Mouse (Mus musculus) kidney, postnatal 10 days (tissue): ENCODE measurements at regions not wholly inside any gene's neighbourhood (a gene's known extent, or its start where the extent isn't known, plus 50 kb on each side); places are given as distances from the start of the nearest gene placed in this dataset.

ENCODE experiments used
- DNase-seq: peaks from one replicate; pipeline ENCODE4 v3.0.0; 2021; ENCODE audit warnings: mixed read lengths

DNA sequence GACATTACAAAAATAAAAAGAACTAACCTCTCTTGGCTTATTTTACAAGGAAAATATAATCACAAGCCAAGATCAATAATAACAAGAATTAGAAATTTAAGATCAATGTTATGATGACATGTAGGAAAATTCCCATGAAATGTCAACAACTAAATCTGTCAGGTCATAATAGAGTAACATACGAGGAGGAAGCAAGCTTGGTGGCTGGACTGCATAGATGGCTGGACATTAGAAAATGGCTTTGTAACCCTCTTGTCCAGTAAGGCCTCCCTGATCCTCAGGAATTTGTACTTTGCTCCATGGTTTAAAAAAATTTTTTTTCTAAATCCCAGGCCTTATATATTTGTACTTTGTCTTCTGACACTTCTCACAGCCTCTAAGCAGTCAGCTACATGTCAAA, 132.7 kb upstream of the Aoah start:
- DNase-seq: no peak

DNA sequence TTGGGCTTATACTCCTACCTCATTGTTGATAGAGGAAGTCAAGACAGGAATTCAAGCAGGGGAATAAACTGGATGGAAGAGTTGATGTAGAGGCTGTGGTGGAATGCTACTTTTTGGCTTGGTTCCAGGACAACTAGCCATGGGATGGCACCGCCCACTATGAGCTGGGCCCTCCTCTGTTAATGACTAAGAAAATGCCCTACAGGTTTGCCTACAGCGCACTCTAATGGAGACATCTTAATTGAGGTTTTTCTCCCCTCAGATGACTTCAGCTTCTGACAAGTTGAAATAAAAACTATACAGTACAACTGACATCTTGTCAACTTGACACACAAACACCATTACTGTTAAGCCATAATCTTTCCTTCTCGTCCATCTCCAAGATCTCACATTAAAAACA, 115.2 kb upstream of the Aoah start:
- peak; percentile 11 for DNase-seq

DNA sequence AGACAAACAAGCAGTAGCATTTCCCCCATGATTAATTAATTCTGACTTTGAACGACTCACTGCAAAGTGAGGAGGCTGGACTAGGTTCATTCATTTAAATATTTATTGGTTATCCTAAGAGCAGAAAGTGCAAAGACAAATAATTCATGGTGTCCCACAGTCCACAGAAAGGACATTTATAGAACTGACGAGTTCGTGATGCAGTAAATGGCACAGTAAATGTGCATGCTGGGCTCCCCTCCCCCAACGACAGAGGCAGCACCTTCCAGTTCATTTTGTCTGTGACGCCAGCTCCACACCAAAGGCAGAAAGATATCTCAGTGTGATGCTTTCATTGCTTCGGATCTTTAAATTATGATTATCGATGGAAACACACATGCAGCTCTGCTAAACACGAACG, 107.0 kb upstream of the Aoah start:
- no peak for DNase-seq

DNA sequence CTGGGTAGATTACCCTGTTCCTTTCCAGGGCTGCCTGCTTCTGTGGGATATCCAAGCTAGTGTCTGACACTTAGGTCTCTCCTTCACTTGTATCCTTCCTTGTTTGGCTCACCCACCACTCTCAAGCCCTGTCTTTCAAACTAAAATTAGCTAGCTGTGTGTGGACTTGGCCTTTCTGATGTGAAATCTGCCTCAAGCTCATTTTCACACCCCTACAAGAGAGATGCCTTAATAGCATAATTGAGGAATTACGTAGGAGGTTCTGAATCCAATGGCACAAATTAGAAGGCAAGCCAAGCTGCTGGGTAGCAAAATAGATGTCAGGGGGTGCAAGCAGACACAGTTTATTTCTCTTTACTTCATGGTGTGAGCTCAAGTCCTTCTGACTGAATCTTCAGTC, 106.5 kb upstream of the Aoah start:
- DNase-seq: no peak

DNA sequence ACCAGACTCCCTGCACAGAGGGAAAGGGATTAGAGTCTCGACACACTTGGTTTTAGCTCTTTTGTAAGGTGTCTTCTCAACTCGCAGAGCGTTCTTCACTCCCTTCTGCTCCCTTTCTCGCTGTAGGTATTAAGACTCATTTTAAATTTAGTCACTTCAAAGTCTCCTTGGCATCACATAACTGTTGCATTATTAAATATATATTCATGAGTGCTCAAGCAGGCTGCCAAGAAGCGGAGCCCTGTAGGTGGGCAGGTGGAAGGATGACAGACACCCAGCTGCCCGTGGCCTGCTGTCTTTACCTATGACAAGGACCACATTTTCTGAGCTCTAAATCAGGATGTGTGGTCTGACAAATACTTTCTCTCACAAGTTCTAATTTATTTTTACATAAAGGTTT, 82.4 kb upstream of the Aoah start:
- no peak for DNase-seq

DNA sequence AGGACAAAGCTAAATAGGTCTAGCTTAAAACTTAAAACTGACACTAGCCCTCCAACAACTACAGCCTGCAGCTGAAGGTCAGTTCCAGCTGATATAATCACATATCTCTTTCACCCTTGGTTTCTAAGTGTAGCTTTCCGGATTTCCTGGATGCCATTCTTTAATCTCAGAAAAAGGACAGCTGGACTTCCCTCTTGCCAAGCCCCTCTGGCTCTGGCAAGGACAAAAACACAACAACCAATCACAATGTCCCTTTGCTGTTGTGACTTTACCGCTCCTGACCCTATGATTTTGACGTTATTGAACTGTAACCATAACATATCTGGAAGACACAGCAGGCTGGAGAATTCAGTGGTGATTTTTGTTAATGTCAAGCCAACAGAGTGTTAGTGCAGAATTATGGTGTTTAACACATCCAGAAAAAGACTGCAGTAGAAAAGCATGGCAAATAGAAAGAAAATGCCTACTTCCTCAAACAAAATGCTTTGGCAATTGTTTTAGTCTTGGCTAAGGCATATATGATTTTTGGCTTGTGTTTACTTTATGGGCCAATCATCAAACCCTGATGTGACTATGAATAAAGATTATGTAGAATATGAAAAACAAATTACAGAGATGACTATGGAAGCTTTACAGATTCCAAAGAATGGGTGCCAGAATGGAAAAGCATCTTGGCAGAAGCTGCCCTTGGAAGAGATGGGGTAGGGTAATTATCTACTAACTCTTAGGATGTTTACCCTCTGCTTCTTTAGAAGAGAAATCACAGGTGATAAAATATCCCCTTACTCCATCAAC, 70.4 kb upstream of the Aoah start:
- DNase-seq: no peak

DNA sequence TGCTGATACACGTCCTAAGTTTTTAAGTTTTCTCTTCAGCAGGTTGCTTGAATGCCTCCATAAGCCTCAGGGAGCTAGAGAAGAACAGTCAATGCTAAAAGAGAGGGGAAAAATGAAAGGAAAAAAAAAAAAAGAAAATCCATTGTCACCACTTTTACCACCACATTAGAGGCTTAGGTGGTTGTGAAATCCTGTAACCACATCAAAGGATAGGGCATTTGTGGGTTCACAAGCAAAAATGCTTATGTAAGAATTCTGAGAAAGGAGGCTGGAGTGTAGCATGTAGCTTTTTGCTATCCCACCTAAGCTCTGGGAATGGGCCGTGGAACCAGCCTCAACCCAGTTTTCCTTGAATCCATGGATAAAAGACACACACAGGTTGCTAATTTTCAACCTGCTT, 69.5 kb upstream of the Aoah start:
- no peak for DNase-seq

DNA sequence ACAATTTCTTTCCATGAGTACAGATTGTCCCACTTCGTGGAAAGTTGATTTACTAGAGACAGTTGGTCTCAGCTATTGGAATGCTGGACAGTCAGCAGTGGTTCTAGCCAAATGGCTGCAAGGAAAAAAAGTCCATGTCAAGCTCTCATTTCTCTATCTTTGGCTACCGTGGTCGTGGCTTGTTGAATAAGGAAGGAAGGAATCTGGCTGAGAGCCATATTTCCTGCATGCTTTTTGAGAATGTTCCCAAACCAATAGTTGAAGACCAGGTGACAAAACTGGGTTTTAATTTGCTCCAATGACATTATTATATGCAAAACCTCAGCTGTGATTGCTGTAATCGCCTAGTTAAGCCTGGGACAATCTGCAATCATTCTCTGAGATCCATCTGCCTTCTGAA, 68.4 kb upstream of the Aoah start:
- no peak for DNase-seq

DNA sequence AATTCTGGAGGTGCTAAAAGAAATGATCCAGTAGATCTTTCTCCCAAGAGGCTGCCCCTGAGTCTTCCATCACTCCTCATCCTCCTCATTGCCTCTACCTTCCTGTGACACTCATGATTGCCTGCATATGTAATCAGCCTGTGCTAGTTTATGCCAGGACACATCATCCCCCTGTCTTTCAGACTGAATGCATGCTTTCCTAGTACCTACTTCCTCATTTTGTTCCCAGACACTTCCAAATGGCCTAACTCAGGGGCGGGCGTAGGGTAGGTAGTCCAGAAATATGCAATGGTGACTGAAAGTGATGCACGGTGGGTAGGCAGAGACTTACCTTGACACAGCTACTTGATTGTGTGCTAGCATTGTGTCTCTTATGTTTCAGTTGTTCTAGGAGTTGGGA, 65.8 kb upstream of the Aoah start:
- no peak for DNase-seq

DNA sequence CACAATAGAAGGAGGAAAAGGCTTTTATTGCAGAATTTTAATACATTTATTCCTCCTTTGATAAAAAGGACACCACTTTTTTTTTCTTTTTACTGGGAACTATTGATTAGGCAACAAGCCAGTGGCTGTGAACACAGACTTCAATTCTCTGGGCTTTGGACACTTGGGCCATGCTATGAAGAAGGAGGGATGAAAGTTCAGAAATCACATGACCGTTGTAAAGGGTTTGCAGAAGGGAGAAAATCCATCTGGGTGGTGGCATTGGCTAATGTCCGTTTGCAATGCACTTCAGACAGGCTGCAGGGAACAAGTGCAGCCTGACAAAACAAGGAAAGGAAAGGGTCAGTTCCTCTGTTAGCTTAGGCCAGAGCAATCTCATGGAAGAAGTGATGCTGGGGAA, 60.9 kb upstream of the Aoah start:
- DNase-seq: no peak

DNA sequence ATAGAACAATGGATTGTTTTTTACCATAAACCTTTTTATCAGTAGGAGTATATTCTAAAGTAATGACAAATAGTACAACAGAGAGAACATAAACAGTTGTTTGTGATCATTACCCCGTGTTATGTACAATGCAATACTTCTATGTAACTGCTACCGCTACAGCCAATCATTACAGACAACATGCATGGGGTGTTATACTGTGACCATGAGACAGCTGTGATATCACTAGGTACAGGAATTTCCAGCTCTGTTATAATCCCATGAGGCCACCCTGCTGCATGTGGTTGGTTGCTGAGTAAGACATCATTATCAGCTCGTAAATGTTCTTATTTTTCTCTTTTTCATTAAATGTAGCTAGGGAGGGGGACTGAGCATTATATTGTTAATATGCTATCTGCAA, 59.6 kb upstream of the Aoah start:
- no peak for DNase-seq

DNA sequence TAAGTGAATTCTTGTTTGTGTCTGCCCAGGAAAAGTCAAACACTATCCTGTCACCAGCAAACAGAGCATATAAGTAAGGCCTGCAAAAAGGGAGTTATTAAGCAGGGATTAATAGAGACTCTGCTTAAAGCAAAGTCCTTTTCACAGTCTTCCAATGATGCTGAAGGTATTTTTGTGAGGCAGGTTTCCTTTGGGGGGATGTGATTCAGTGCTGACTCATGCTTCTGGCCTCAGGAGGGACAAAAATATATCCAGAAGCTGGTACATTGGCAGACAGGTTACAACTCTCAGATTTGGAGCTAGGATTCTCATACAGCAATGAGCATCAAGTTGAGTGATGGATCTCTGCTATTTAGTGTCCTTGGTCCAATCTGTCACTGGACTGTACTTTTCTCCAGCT, 57.3 kb upstream of the Aoah start:
- DNase-seq: no peak
